Mouse (Mus musculus): Measurements from ENCODE around the gene Ovol1. TPM values are rescaled to one million over a fixed set of nuclear protein-coding genes. Genes with fewer than 3 reads are reported as not detected.

Gene Ovol1
- polyA plus RNA-seq, 1 experiment from 2014 or later = 12.3 TPM

- Histone ChIP-seq H3K27me3 (ENCODE audit: insufficient read depth, low read length) (no peaks in the 10 kb centered on the region), H3K4me1 (replicated peaks; ENCODE audit: insufficient read depth, low read length) (peaks cover 14% of the 10 kb centered on the region; the same call in 1 of the 2 replicates), H3K4me3 (replicated peaks; ENCODE audit: low read depth, low read length) (no peak overlapping the region), H3K36me3 (ENCODE audit: insufficient read depth, low read length) (peaks cover 45% of the 10 kb centered on the region), H3K27ac (no peak overlapping the region), H3K9ac (ENCODE audit: low read depth, low read length) (no peak overlapping the region), H3K9me3 (replicated peaks; ENCODE audit: low read length) (no peaks in the 10 kb centered on the region), H3K4me2 (ENCODE audit: low read length) (no peak overlapping the region)
- no peak for DNase-seq (ENCODE audit: low spot score)
- no peak for TF ChIP-seq CTCF (IDR thresholded peaks at IDR 0.05; ENCODE audit: low read depth)
- 84% methylated on average over 8 of the region's 8 CpGs for WGBS
- ATAC-seq (replicated peaks; ENCODE audit: low FRiP score, low read depth) = no peak
These were observed 45.8 kb upstream of the Ovol1 start for GRCm38 (mm10) chr19:5606196-5606595.

GRCm38 (mm10) chr19:5605126-5605525, 44.7 kb upstream of the Ovol1 start:
- 93% methylated on average over 7 of the region's 7 CpGs for WGBS
- Histone ChIP-seq H3K27ac (no peak overlapping the region), H3K36me3 (ENCODE audit: insufficient read depth, low read length) (peaks cover 45% of the 10 kb centered on the region), H3K9ac (ENCODE audit: low read depth, low read length) (no peak overlapping the region), H3K4me1 (replicated peaks; ENCODE audit: insufficient read depth, low read length) (peaks cover 14% of the 10 kb centered on the region; the same call in 1 of the 2 replicates), H3K4me3 (replicated peaks; ENCODE audit: low read depth, low read length) (no peak overlapping the region), H3K9me3 (replicated peaks; ENCODE audit: low read length) (no peaks in the 10 kb centered on the region), H3K4me2 (ENCODE audit: low read length) (no peak overlapping the region), H3K27me3 (ENCODE audit: insufficient read depth, low read length) (no peaks in the 10 kb centered on the region)
- ATAC-seq (replicated peaks; ENCODE audit: low FRiP score, low read depth) (no peak), DNase-seq (ENCODE audit: low spot score) (no peak)
- TF ChIP-seq CTCF (IDR thresholded peaks at IDR 0.05; ENCODE audit: low read depth) = no peak

- Histone ChIP-seq H3K27me3 (ENCODE audit: insufficient read depth, low read length) (no peaks in the 10 kb centered on the region), H3K9me3 (replicated peaks; ENCODE audit: low read length) (no peaks in the 10 kb centered on the region), H3K27ac (no peak overlapping the region), H3K4me1 (replicated peaks; ENCODE audit: insufficient read depth, low read length) (peaks cover 7% of the 10 kb centered on the region; the same call in 1 of the 2 replicates), H3K9ac (ENCODE audit: low read depth, low read length) (no peak overlapping the region), H3K36me3 (ENCODE audit: insufficient read depth, low read length) (peaks cover 43% of the 10 kb centered on the region), H3K4me3 (replicated peaks; ENCODE audit: low read depth, low read length) (no peak overlapping the region), H3K4me2 (ENCODE audit: low read length) (no peak overlapping the region)
- 85% methylated on average over 7 of the region's 7 CpGs for WGBS
- no peak for TF ChIP-seq CTCF (IDR thresholded peaks at IDR 0.05; ENCODE audit: low read depth)
- ATAC-seq (replicated peaks; ENCODE audit: low FRiP score, low read depth) (no peak), DNase-seq (ENCODE audit: low spot score) (no peak)
These were observed 43.2 kb upstream of the Ovol1 start for GRCm38 (mm10) chr19:5603664-5604063.

- ATAC-seq (replicated peaks; ENCODE audit: low FRiP score, low read depth) = peak; percentile 72
- under 1% methylated on average over 64 of the region's 64 CpGs for WGBS
- peak within 1 kb of the TSS; percentile 86 for H3K9ac ChIP-seq (ENCODE audit: low read depth, low read length)
- H3K9me3 ChIP-seq (replicated peaks; ENCODE audit: low read length) = no peaks in the 10 kb centered on the region
- peak within 1 kb of the TSS; percentile 95 for H3K4me2 ChIP-seq (ENCODE audit: low read length)
- peak within 1 kb of the TSS; percentile 65; the same call in 1 of the 2 replicates for H3K27ac ChIP-seq
- H3K4me3 ChIP-seq (replicated peaks; ENCODE audit: low read depth, low read length) = peak within 1 kb of the TSS; percentile 80
- TF ChIP-seq CTCF (IDR thresholded peaks at IDR 0.05; ENCODE audit: low read depth) = no peak
- DNase-seq (ENCODE audit: low spot score) = peak; percentile 93
- peaks cover 7% of the 10 kb centered on the region; the same call in 1 of the 2 replicates for H3K4me1 ChIP-seq (replicated peaks; ENCODE audit: insufficient read depth, low read length)
- H3K27me3 ChIP-seq (ENCODE audit: insufficient read depth, low read length) = no peaks in the 10 kb centered on the region
- H3K36me3 ChIP-seq (ENCODE audit: insufficient read depth, low read length) = peaks cover 29% of the 10 kb centered on the region
These were observed 41.5 kb upstream of the Ovol1 start, which contains the start of gene Rnaseh2c for GRCm38 (mm10) chr19:5601752-5602541. TSS of gene Rnaseh2c (plus strand) at chr19:5601873.

GRCm38 (mm10) chr19:5599224-5599623, 38.8 kb upstream of the Ovol1 start:
- WGBS = 72% methylated on average over 4 of the region's 4 CpGs
- Histone ChIP-seq H3K4me2 (ENCODE audit: low read length) (no peak overlapping the region), H3K9ac (ENCODE audit: low read depth, low read length) (no peak overlapping the region), H3K4me3 (replicated peaks; ENCODE audit: low read depth, low read length) (no peak overlapping the region), H3K4me1 (replicated peaks; ENCODE audit: insufficient read depth, low read length) (peaks cover 7% of the 10 kb centered on the region; the same call in 1 of the 2 replicates), H3K27ac (no peak overlapping the region), H3K27me3 (ENCODE audit: insufficient read depth, low read length) (no peaks in the 10 kb centered on the region), H3K9me3 (replicated peaks; ENCODE audit: low read length) (no peaks in the 10 kb centered on the region), H3K36me3 (ENCODE audit: insufficient read depth, low read length) (peaks cover 4% of the 10 kb centered on the region)
- ATAC-seq (replicated peaks; ENCODE audit: low FRiP score, low read depth) (no peak), DNase-seq (ENCODE audit: low spot score) (no peak)
- no peak for TF ChIP-seq CTCF (IDR thresholded peaks at IDR 0.05; ENCODE audit: low read depth)

GRCm38 (mm10) chr19:5591888-5592287, 31.4 kb upstream of the Ovol1 start:
- Histone ChIP-seq H3K4me3 (replicated peaks; ENCODE audit: low read depth, low read length) (no peak overlapping the region), H3K27me3 (ENCODE audit: insufficient read depth, low read length) (no peaks in the 10 kb centered on the region), H3K36me3 (ENCODE audit: insufficient read depth, low read length) (no peaks in the 10 kb centered on the region), H3K9me3 (replicated peaks; ENCODE audit: low read length) (no peaks in the 10 kb centered on the region), H3K27ac (no peak overlapping the region), H3K4me1 (replicated peaks; ENCODE audit: insufficient read depth, low read length) (no peaks in the 10 kb centered on the region), H3K9ac (ENCODE audit: low read depth, low read length) (no peak overlapping the region), H3K4me2 (ENCODE audit: low read length) (no peak overlapping the region)
- WGBS = 89% methylated on average over 6 of the region's 6 CpGs
- DNase-seq (ENCODE audit: low spot score) (no peak), ATAC-seq (replicated peaks; ENCODE audit: low FRiP score, low read depth) (no peak)
- TF ChIP-seq CTCF (IDR thresholded peaks at IDR 0.05; ENCODE audit: low read depth) = no peak
